Comparison of ENCODE assay signal across 26 mouse cellular contexts in the genomic region with DNA sequence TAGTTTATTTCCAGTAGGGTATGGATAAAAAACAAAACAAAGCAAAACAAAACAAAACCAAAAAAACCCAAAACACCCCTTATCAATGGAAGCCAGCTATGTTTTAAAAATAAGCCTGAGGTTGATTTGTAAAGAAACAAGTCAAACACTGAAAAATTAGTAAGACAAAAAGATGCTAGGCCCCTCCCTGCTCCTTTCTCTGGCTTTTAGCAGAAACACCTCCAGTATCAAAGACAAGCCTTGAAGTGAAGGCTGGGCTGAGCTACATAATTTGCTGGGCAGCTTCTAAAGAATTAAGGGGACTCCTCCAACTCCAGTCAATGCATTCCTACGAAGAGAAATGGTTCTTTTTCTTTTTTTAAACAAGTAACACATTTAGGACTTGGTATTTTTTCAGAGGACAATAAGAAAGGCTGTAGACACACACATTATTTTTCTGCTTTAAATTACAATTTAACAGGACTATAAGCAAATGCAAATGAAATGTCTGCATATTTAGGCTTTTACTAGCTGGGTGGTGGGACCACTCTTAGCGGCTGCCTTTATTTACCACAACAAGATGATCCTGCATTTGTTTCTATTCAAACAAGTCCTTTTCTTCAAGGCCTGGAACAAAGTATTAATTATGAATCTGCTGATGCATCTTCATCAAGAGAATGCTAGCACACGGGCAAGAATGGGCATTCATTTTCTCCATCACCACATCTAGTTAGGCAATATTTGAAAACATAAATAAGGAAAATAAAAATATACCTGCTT. TPM values are rescaled to one million over a fixed set of nuclear protein-coding genes. Genes with fewer than 3 reads are reported as not detected.
DNase-seq lines count a peak whose midpoint lies in the region; TF ChIP-seq lines count a peak whose summit lies in the region.
"Had no signal": no experiment of that assay in that cellular context is flagged by ENCODE, and none has a peak within 500 bp of the region (broad histone marks: within the 10 kb centered on the region; RNA-seq: fewer than 3 reads in every experiment).

No protein-coding gene starts in this region.

- no peaks in the 10 kb centered on the region for H3K36me3 ChIP-seq in E14TG2a.4 (ENCODE audit: insufficient read depth, low read length)
- H3K36me3 ChIP-seq: embryonic facial prominence, embryonic 13.5 days; forebrain, embryonic 12.5 days; forebrain, embryonic 15.5 days; hindbrain, embryonic 12.5 days; hindbrain, embryonic 15.5 days had no signal

- H3K4me1 ChIP-seq in E14TG2a.4 (replicated peaks; ENCODE audit: low read depth, low read length) = peaks cover 50% of the 10 kb centered on the region

- peak overlapping the region; percentile 13 for H3K4me3 ChIP-seq in E14TG2a.4 (replicated peaks; ENCODE audit: low read length)
- H3K4me3 ChIP-seq: embryonic facial prominence, embryonic 10.5 days; embryonic facial prominence, embryonic 13.5 days; erythroblast, embryonic 14.5 days; forebrain, embryonic 12.5 days; forebrain, embryonic 15.5 days; heart, embryonic 13.5 days; hindbrain, embryonic 12.5 days; hindbrain, embryonic 15.5 days had no signal

- intact Hi-C loops in heart, postnatal 25 days (cut with DNase I) = no loop called here

- peaks cover 10% of the 10 kb centered on the region for H3K9me3 ChIP-seq in E14TG2a.4 (ENCODE audit: low read length)
- H3K9me3 ChIP-seq: forebrain, embryonic 15.5 days; hindbrain, embryonic 12.5 days; hindbrain, embryonic 15.5 days had no signal

- DNase-seq in heart, adult 11 months = peak; percentile 55
- no peak for DNase-seq in heart, postnatal 25 days (ENCODE audit: low spot score)
- DNase-seq in ES-CJ7 (ENCODE audit: low read depth, low spot score) (peak; percentile 49), ZHBTc4 (ENCODE audit: low read depth, low spot score) (peak; percentile 62)
- no peak for DNase-seq in ovary, adult 18-20 months (ENCODE audit: low spot score)
- DNase-seq in embryo, embryonic 10 days (ENCODE audit: low spot score) = no peak
- DNase-seq: adrenal gland, adult 8-10 months; adrenal gland, postnatal 25 days; B cell, adult 2 months; cerebellum, adult 11-12 months; cerebellum, adult 9-11 months; cerebellum, postnatal 25 days; embryo, embryonic 11 days; gastrocnemius, postnatal 10 days; gastrocnemius, postnatal 36 days; heart, postnatal 14 days; kidney, adult 2 months had no signal

- TF ChIP-seq CTCF in E14TG2a.4 (conservative IDR thresholded peaks at IDR 0.05; ENCODE audit: low read length) = no peak

- H3K27me3 ChIP-seq in E14TG2a.4 (ENCODE audit: insufficient read depth, low read length) = peaks cover 8% of the 10 kb centered on the region
- H3K27me3 ChIP-seq: heart, embryonic 13.5 days; hindbrain, embryonic 15.5 days had no signal

RNA-seq across cellular contexts. Expression of gene Pip5k1b, which starts 4.3 kb away (rescaled TPM):
- total RNA-seq in heart, postnatal 25 days (2021) = 10 to 100 TPM; 26.9 to 28.3 TPM

Comparison
In these comparisons a context has a peak if more than half of its experiments do, and no peak if none do; other contexts are left out.
1. DNase-seq: peak in heart, adult 11 months (single experiment), ES-CJ7 (single experiment) and ZHBTc4 (single experiment); none in heart, postnatal 25 days (single experiment), ovary, adult 18-20 months (single experiment) and embryo, embryonic 10 days (single experiment).